Mouse (Mus musculus): ENCODE results near the gene CN725425.

DNA sequence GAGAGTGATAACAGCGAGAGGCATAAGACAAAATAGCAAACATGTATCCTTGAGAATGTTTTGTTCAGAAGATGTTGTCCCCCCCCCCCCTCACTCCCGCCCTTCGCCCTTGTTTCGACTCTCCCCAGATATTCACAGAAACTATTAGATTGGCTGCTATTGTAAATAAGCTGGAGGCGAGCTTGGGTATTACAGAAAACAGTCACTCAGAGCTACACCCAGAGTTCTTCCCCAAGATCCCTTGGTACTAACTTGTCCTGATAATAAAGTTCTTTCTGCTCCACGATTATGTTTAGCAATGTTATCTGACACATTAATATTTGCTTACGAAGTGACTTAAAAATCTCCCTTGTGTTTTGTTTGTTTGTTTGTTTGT lies 7.1 kb upstream of the CN725425 start:
- no peak for TF ChIP-seq CTCF (IDR thresholded peaks at IDR 0.05; ENCODE audit: low read depth, low read length)
- TF ChIP-seq POLR2A (IDR thresholded peaks at IDR 0.05; ENCODE audit: extremely low read depth, insufficient read depth, low read length): no peak
